ENCODE assay signal across 8 mouse cellular contexts in genomic region chr19:41738429-41738805, GRCm38 (mm10). TPM values are rescaled to one million over a fixed set of nuclear protein-coding genes. Genes with fewer than 3 reads are reported as not detected.
A peak's percentile ranks its signal among the peaks of the same experiment; 100 is the strongest.
DNase-seq lines count a peak whose midpoint lies in the region; ATAC-seq and TF ChIP-seq lines count a peak whose summit lies in the region.

No protein-coding gene starts in this region.

- no peak for TF ChIP-seq CTCF in heart, postnatal 0 days (IDR thresholded peaks at IDR 0.05; ENCODE audit: low read depth)

- H3K4me1 ChIP-seq in heart, postnatal 0 days (ENCODE audit: control insufficient read depth, insufficient read depth): 0 out of 2 replicates have a peak, but pooled peaks cover 4% of the 10 kb centered on the region
- H3K4me1 ChIP-seq in embryonic facial prominence, embryonic 15.5 days: peaks cover 17% of the 10 kb centered on the region
- peaks cover 41% of the 10 kb centered on the region for H3K4me1 ChIP-seq in limb, embryonic 10.5 days
- H3K4me1 ChIP-seq in midbrain, embryonic 16.5 days (ENCODE audit: control insufficient read depth, insufficient read depth, low read length): peaks cover 59% of the 10 kb centered on the region

- H3K4me2 ChIP-seq in heart, postnatal 0 days (ENCODE audit: low read depth, low read length): 0 out of 2 replicates have a peak overlapping the region, but pooled peaks have one; percentile 6
- H3K4me2 ChIP-seq in embryonic facial prominence, embryonic 15.5 days (replicated peaks): peak overlapping the region; percentile 4; the same call in 1 of the 2 replicates
- H3K4me2 ChIP-seq in midbrain, embryonic 16.5 days (ENCODE audit: low read length): peak overlapping the region; percentile 62

- ATAC-seq in heart, postnatal 0 days (ENCODE audit: insufficient read depth, low read depth): no peak
- ATAC-seq in embryonic facial prominence, embryonic 15.5 days (ENCODE audit: insufficient number of reproducible peaks, low FRiP score, low TSS enrichment, low read depth): no peak
- ATAC-seq in midbrain, embryonic 16.5 days: peak; percentile 9
- ATAC-seq in megakaryocyte progenitor cell, adult 5-6 weeks (replicated peaks; ENCODE audit: poor library complexity): no peak

- DNase-seq in heart, postnatal 0 days (ENCODE audit: low spot score): no peak
- DNase-seq in heart, postnatal 10 days: no peak
- no peak for DNase-seq in limb, embryonic 10.5 days (ENCODE audit: low spot score)
- no peak for DNase-seq in gastrocnemius, postnatal 4 days (ENCODE audit: low spot score in 2 of 2)
- DNase-seq in right cerebral cortex, postnatal 10 days (ENCODE audit: low spot score in 2 of 2): no peak

- 8% methylated on average over 14 of the region's 14 CpGs for WGBS in heart, postnatal 0 days
- 11% methylated on average over 14 of the region's 14 CpGs for WGBS in embryonic facial prominence, embryonic 15.5 days
- WGBS in limb, embryonic 10.5 days: 8% methylated on average over 14 of the region's 14 CpGs
- WGBS in midbrain, embryonic 16.5 days: 5% methylated on average over 14 of the region's 14 CpGs

- peaks cover 72% of the 10 kb centered on the region for H3K27me3 ChIP-seq in heart, postnatal 0 days (ENCODE audit: control insufficient read depth, insufficient read depth, low read length)
- H3K27me3 ChIP-seq in embryonic facial prominence, embryonic 15.5 days: peaks cover 72% of the 10 kb centered on the region
- peaks cover 100% of the 10 kb centered on the region for H3K27me3 ChIP-seq in limb, embryonic 10.5 days (ENCODE audit: low read depth, poor library complexity, severe bottlenecking)
- H3K27me3 ChIP-seq in midbrain, embryonic 16.5 days (ENCODE audit: control insufficient read depth, insufficient read depth, low read depth, low read length): no peaks in the 10 kb centered on the region

- intact Hi-C loops in heart, postnatal 10 days (cut with DNase I): no loop called here

- H3K36me3 ChIP-seq in heart, postnatal 0 days (replicated peaks; ENCODE audit: control insufficient read depth, insufficient read depth, low read length): no peaks in the 10 kb centered on the region
- H3K36me3 ChIP-seq in embryonic facial prominence, embryonic 15.5 days: no peaks in the 10 kb centered on the region
- H3K36me3 ChIP-seq in limb, embryonic 10.5 days: no peaks in the 10 kb centered on the region
- no peaks in the 10 kb centered on the region for H3K36me3 ChIP-seq in midbrain, embryonic 16.5 days (ENCODE audit: control insufficient read depth, insufficient read depth, low read length)

- H3K9me3 ChIP-seq in heart, postnatal 0 days (replicated peaks; ENCODE audit: control insufficient read depth, low read length): no peaks in the 10 kb centered on the region
- no peaks in the 10 kb centered on the region for H3K9me3 ChIP-seq in embryonic facial prominence, embryonic 15.5 days (replicated peaks)
- H3K9me3 ChIP-seq in limb, embryonic 10.5 days (replicated peaks): no peaks in the 10 kb centered on the region
- no peaks in the 10 kb centered on the region for H3K9me3 ChIP-seq in midbrain, embryonic 16.5 days (replicated peaks; ENCODE audit: control insufficient read depth, low read length, poor library complexity, severe bottlenecking)

- no peak overlapping the region for H3K4me3 ChIP-seq in heart, postnatal 0 days (ENCODE audit: low read depth, low read length)
- no peak overlapping the region for H3K4me3 ChIP-seq in embryonic facial prominence, embryonic 15.5 days (replicated peaks)
- peak overlapping the region; percentile 2; the same call in 1 of the 2 replicates for H3K4me3 ChIP-seq in limb, embryonic 10.5 days
- peak overlapping the region; percentile 27 for H3K4me3 ChIP-seq in midbrain, embryonic 16.5 days (ENCODE audit: low read depth, low read length)

- H3K9ac ChIP-seq in heart, postnatal 0 days (replicated peaks; ENCODE audit: low read depth, low read length): no peak overlapping the region
- H3K9ac ChIP-seq in embryonic facial prominence, embryonic 15.5 days: no peak overlapping the region
- peak overlapping the region; percentile 48; the same call in 1 of the 2 replicates for H3K9ac ChIP-seq in midbrain, embryonic 16.5 days (ENCODE audit: low read depth, low read length)

- no peak for TF ChIP-seq EP300 in heart, postnatal 0 days (IDR thresholded peaks at IDR 0.05; ENCODE audit: low read depth)

- no peak overlapping the region for H3K27ac ChIP-seq in heart, postnatal 0 days (ENCODE audit: low read depth)
- H3K27ac ChIP-seq in embryonic facial prominence, embryonic 15.5 days (replicated peaks): no peak overlapping the region
- H3K27ac ChIP-seq in limb, embryonic 10.5 days: no peak overlapping the region
- peak overlapping the region; percentile 65; the same call in 1 of the 2 replicates for H3K27ac ChIP-seq in midbrain, embryonic 16.5 days (ENCODE audit: low read length)

RNA-seq across cellular contexts. Expression of gene Slit1, which starts 5.0 kb away (rescaled TPM):
- 0.61 TPM in 1 of 2 replicates, not detected in the other for total RNA-seq in heart, postnatal 0 days (2014; rRNA removed; ENCODE audit: low replicate concordance)
- 0.10 TPM in 1 of 2 replicates, not detected in the other for polyA plus RNA-seq in heart, postnatal 0 days (2015; fragmentation: Nextera tagmentation; extraction: Ambion mirVana)
- under 1 TPM; 0.05 to 0.40 TPM for total RNA-seq in heart, postnatal 10 days (2021)
- polyA plus RNA-seq in embryonic facial prominence, embryonic 15.5 days (2015; fragmentation: Nextera tagmentation; extraction: Ambion mirVana): 0.64 and 1.1 TPM in 2 replicates
- 0.97 and 1.1 TPM in 2 replicates for polyA plus RNA-seq in limb, embryonic 10.5 days (2016; fragmentation: Nextera tagmentation; extraction: Ambion mirVana)
- 18.2 and 21.4 TPM in 2 replicates for polyA plus RNA-seq in midbrain, embryonic 16.5 days (2015; fragmentation: Nextera tagmentation; extraction: Ambion mirVana)
- 1 to 10 TPM; 1.2 to 2.3 TPM for total RNA-seq in gastrocnemius, postnatal 4 days (2021)
- not detected in 2 replicates for total RNA-seq in megakaryocyte progenitor cell, adult 5-6 weeks (2015)
- 0.03 and 0.29 TPM in 2 replicates for total RNA-seq in megakaryocyte progenitor cell, adult 5-6 weeks (2017)

Comparison
In these comparisons a context has a peak if more than half of its experiments do, and no peak if none do; other contexts are left out.
1. H3K4me2 ChIP-seq: peak in every context shown above with its lines; median percentile 62 in midbrain, embryonic 16.5 days; 6 in heart, postnatal 0 days; 4 in embryonic facial prominence, embryonic 15.5 days.
2. H3K4me3 ChIP-seq: peak in limb, embryonic 10.5 days (single experiment) and midbrain, embryonic 16.5 days (single experiment); none in heart, postnatal 0 days (single experiment) and embryonic facial prominence, embryonic 15.5 days (single experiment).